Mouse (Mus musculus) heart, embryonic 16.5 days (tissue): ENCODE data around the gene Calm3. TPM values are rescaled to one million over a fixed set of nuclear protein-coding genes. Genes with fewer than 3 reads are reported as not detected.

Experiments used
- ATAC-seq: fragments of 200-750 bp; cut with Nextera tagmentation; replicated peaks from 2 replicates; pipeline ENCODE4 v1.8.0; 2017; ENCODE audit warnings: moderate number of reproducible peaks; ENCODE audit not compliant: insufficient read depth, low FRiP score; ENCODE audit errors: extremely low read depth
- H3K27ac ChIP-seq: fragments of 300-500 bp; sonication (generic); 2 replicates; pipeline ENCODE4 v1.5.1; 2014; ENCODE audit warnings: mild to moderate bottlenecking, low read length, control low read depth, moderate library complexity
- H3K27me3 ChIP-seq: fragments of 300-500 bp; sonication (generic); 2 replicates; pipeline ENCODE4 v1.6.1; 2014; ENCODE audit warnings: low read length, mixed read lengths; ENCODE audit not compliant: control insufficient read depth, insufficient read depth
- H3K36me3 ChIP-seq: fragments of 300-500 bp; sonication (generic); 2 replicates; pipeline ENCODE4 v1.6.1; 2014; ENCODE audit not compliant: control insufficient read depth, insufficient read depth
- H3K4me1 ChIP-seq: fragments of 300-500 bp; sonication (generic); 2 replicates; pipeline ENCODE4 v1.6.1; 2014; ENCODE audit warnings: low read length, mixed read lengths; ENCODE audit not compliant: control insufficient read depth, insufficient read depth
- H3K4me2 ChIP-seq: fragments of 300-500 bp; sonication (generic); 2 replicates; pipeline ENCODE4 v1.6.1; 2014; ENCODE audit warnings: low read depth, mild to moderate bottlenecking, control low read depth, low read length
- H3K4me3 ChIP-seq: fragments of 300-500 bp; sonication (generic); 2 replicates; pipeline ENCODE4 v1.5.1; 2014; ENCODE audit warnings: mild to moderate bottlenecking, control low read depth, low read length
- H3K9ac ChIP-seq: fragments of 300-500 bp; sonication (generic); 2 replicates; pipeline ENCODE4 v1.6.1; 2014; ENCODE audit warnings: low read length, control low read depth
- H3K9me3 ChIP-seq: fragments of 300-500 bp; sonication (generic); replicated peaks from 2 replicates; pipeline ENCODE4 v1.6.1; 2016; ENCODE audit warnings: low read length; ENCODE audit not compliant: control insufficient read depth
- WGBS: fragments of 180-500 bp; shearing (Covaris S2); extraction: QIAGEN DNeasy Blood & Tissue Kit; methylation state at CpG from one replicate; pipeline ENCODE4 v1.1.7; 2014; 5-methylcytosine and 5-hydroxymethylcytosine counted together
- polyA plus RNA-seq: library from polyadenylated mRNA; unstranded; fragments of >200 nt; fragmentation: Nextera tagmentation; extraction: Ambion mirVana; gene quantifications from 2 replicates; pipeline ENCODE4 v1.2.1, GENCODE M21; 2015

Calm3 gene
- polyA plus RNA-seq, 1 experiment from 2014 or later, result 128 TPM

DNA sequence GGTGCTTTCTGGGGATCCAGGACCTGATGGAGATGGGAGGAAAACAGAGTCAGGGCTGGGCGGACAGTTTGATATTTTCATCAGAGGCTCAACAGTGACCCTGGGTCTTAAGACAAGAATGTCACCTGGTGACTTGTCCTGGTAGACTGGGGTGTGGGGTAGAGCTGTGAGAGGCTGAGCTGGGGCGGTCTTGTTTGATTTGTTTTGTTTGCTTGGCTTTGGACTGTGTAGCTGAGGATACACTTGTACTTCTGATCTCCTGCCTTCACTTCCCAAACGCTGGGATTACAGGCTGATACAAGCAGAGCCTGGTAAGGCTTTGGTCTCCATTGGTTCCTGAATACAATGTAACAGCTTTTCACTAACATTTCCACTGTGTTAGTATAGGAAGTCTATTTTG lies 56.4 kb downstream of the Calm3 start:
- no peak for ATAC-seq
- Histone ChIP-seq H3K4me3 (no peak overlapping the region), H3K9me3 (no peaks in the 10 kb centered on the region), H3K27me3 (no peaks in the 10 kb centered on the region), H3K4me1 (no peaks in the 10 kb centered on the region), H3K27ac (no peak overlapping the region), H3K9ac (no peak overlapping the region), H3K36me3 (peaks cover 13% of the 10 kb centered on the region), H3K4me2 (no peak overlapping the region)
- 76% methylated on average over 3 of the region's 3 CpGs for WGBS

Other genes starting within 250 kb of the Calm3 start
- 0.86 and 1.0 TPM in 2 replicates for gene Ceacam15, start 248.4 kb downstream of the Calm3 start, polyA plus RNA-seq
- gene Ceacam9, start 202.2 kb downstream of the Calm3 start, polyA plus RNA-seq, result 0.33 TPM in 1 of 2 replicates, not detected in the other
- gene Ap2s1, start 185.7 kb downstream of the Calm3 start, polyA plus RNA-seq, result 218 and 242 TPM in 2 replicates
- gene Slc1a5, start 142.8 kb downstream of the Calm3 start, polyA plus RNA-seq, result 45.4 and 47.6 TPM in 2 replicates
- gene Strn4, start 108.2 kb downstream of the Calm3 start, polyA plus RNA-seq, result 88.8 and 92.5 TPM in 2 replicates
- 33.0 and 33.9 TPM in 2 replicates for gene Fkrp, start 107.4 kb downstream of the Calm3 start, polyA plus RNA-seq
- 13.0 and 15.4 TPM in 2 replicates for gene Prkd2, start 81.2 kb downstream of the Calm3 start, polyA plus RNA-seq
- gene Dact3, start 48.8 kb downstream of the Calm3 start, polyA plus RNA-seq, result 2.8 and 3.1 TPM in 2 replicates
- gene Gng8, start 32.3 kb downstream of the Calm3 start, polyA plus RNA-seq, result 2.9 and 3.7 TPM in 2 replicates
- gene Ptgir, start 17.6 kb downstream of the Calm3 start, polyA plus RNA-seq, result 1.4 and 1.5 TPM in 2 replicates
- gene Pnmal2, start 20.6 kb upstream of the Calm3 start, polyA plus RNA-seq, result 5.6 and 6.0 TPM in 2 replicates
- gene Pnmal1, start 35.6 kb upstream of the Calm3 start, polyA plus RNA-seq, result 0.09 TPM in 2 replicates
- gene Gm42372, start 59.0 kb upstream of the Calm3 start, polyA plus RNA-seq, result 0.07 and 0.09 TPM in 2 replicates
- 45.1 and 47.4 TPM in 2 replicates for gene Ccdc8, start 68.6 kb upstream of the Calm3 start, polyA plus RNA-seq
- 105 and 108 TPM in 2 replicates for gene Ppp5c, start 103.8 kb upstream of the Calm3 start, polyA plus RNA-seq
- 36.3 and 43.4 TPM in 2 replicates for gene Hif3a, start 138.3 kb upstream of the Calm3 start, polyA plus RNA-seq
- gene Psg16, start 149.9 kb upstream of the Calm3 start, polyA plus RNA-seq, result 0.17 and 0.22 TPM in 2 replicates
- not detected in 2 replicates for gene Ceacam3, start 226.2 kb upstream of the Calm3 start, polyA plus RNA-seq